ENCODE assay signal across 16 mouse cellular contexts in the genomic region with DNA sequence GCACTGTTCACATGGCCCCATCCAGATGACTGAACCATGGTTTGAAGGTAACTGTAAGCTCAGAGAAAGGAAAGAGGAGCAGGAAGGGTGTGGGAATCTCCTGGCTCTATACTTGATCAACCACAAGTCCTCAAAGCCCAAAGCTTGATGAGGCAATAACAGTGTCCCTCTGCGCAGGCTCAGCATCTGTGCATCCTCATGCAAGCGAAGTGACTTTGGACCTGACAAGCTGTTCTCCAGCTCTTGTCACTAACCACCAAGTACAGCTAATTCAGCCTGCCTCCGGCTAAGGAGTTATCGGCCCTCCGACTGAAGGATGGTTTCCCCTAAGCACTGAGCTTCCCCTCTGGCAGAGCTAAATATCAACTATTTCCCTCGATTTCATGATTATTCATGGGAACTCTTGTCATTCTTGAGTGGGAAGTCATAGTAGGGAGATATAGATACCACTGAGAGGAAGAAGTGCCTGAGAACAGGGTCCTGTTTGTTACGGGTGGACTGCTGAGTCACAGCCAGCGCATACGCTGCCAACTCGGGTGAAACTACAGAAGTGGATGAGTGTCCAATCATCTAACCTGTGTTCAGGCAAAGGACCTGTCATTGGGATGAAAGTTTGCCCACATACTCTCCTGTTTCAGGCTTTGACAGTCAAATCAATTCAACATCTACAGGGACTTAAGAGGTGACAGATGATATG.
"Had no signal": no experiment of that assay in that cellular context is flagged by ENCODE, and none has a peak within 500 bp of the region (broad histone marks: within the 10 kb centered on the region; RNA-seq: fewer than 3 reads in every experiment).

No protein-coding gene starts in this region.

- H3K9me3 ChIP-seq: liver, embryonic 13.5 days; midbrain, embryonic 15.5 days had no signal

- H3K27ac ChIP-seq: kidney, postnatal 0 days; limb, embryonic 12.5 days; liver, embryonic 13.5 days; midbrain, embryonic 15.5 days; neural tube, embryonic 13.5 days had no signal

- H3K36me3 ChIP-seq: limb, embryonic 12.5 days; liver, embryonic 13.5 days; midbrain, embryonic 15.5 days; neural tube, embryonic 13.5 days had no signal

- ATAC-seq: midbrain, embryonic 15.5 days had no signal

- H3K4me3 ChIP-seq: limb, embryonic 12.5 days; liver, embryonic 13.5 days; midbrain, embryonic 15.5 days; neural tube, embryonic 13.5 days had no signal

- DNase-seq: kidney, adult 11 months; kidney, adult 9 months; kidney, postnatal 36 days; layer of hippocampus, adult 9-11 months; layer of hippocampus, postnatal 36 days; liver; liver, embryonic 13.5 days; lung, adult 18-20 months; lung, postnatal 4 days; spleen, adult 18-20 months; thymus, postnatal 36 days had no signal

- H3K4me2 ChIP-seq: limb, embryonic 12.5 days; liver, embryonic 13.5 days; midbrain, embryonic 11.5 days; midbrain, embryonic 15.5 days; neural tube, embryonic 13.5 days had no signal

- H3K27me3 ChIP-seq: limb, embryonic 12.5 days; liver, embryonic 13.5 days; midbrain, embryonic 15.5 days; neural tube, embryonic 13.5 days had no signal

- H3K9ac ChIP-seq: limb, embryonic 12.5 days; liver, embryonic 13.5 days; midbrain, embryonic 15.5 days; neural tube, embryonic 13.5 days had no signal

- H3K4me1 ChIP-seq: liver, embryonic 13.5 days; midbrain, embryonic 15.5 days had no signal
